Mouse (Mus musculus) adrenal gland, postnatal 36 days (tissue): ENCODE data around the gene Etv6. TPM values are rescaled to one million over a fixed set of nuclear protein-coding genes. Genes with fewer than 3 reads are reported as not detected.
"Not testable (repeated sequence)": the region's sequence is repeated elsewhere in the genome, so short reads cannot be mapped to it uniquely, and the experiment has no call there.

Experiments
- DNase-seq, 2 experiments: peaks; one replicate each; pipeline ENCODE4 v3.0.0; 2021; ENCODE audit warnings: mixed read lengths in 1 of 2
- long read RNA-seq, 2 experiments: library from polyadenylated mRNA; stranded (forward); transcript quantifications; one replicate each; pipeline ENCODE4 v2.0.0; 2021; ENCODE audit warnings: borderline sequencing depth in 2 of 2
- total RNA-seq, 2 experiments: library from RNA; stranded (reverse); gene quantifications; 2 replicates each; pipeline ENCODE4 v1.2.3; 2021

Etv6 gene
- total RNA-seq, result 10 to 100 TPM; 51.3 to 57.6 TPM
- long read RNA-seq, experiment 1, full-length matches to known transcripts, result 9 of 18 reads
- long read RNA-seq, experiment 1, partial matches to known transcripts, result 3 of 18 reads
- long read RNA-seq, experiment 1, other reads (novel, unspliced or antisense), result 6 of 18 reads
- long read RNA-seq, experiment 2, full-length matches to known transcripts, result 2 of 3 reads
- long read RNA-seq, experiment 2, partial matches to known transcripts, result 1 of 3 reads
- long read RNA-seq, experiment 2, other reads (novel, unspliced or antisense), result 0 of 3 reads

GRCm38 (mm10) chr6:134035490-134036405, at the start of gene Etv6:
TSS of gene Etv6 (plus strand) at chr6:134035700.
- peak; percentile 84 to 89 for DNase-seq

- DNase-seq, result peak; percentile 58 to 64
Measured at GRCm38 (mm10) chr6:133986161-133986560, 49.3 kb upstream of the Etv6 start.

- DNase-seq, result no peak
Measured at GRCm38 (mm10) chr6:133987068-133987591, 48.4 kb upstream of the Etv6 start.

GRCm38 (mm10) chr6:133988011-133988410, 47.5 kb upstream of the Etv6 start:
- DNase-seq, result no peak

- no peak for DNase-seq
Measured at GRCm38 (mm10) chr6:133997461-133997860, 38.0 kb upstream of the Etv6 start.

GRCm38 (mm10) chr6:133997935-133998334, 37.6 kb upstream of the Etv6 start:
- peak in 1 of 2 experiments; percentile 8 for DNase-seq

GRCm38 (mm10) chr6:134014488-134015110, 20.9 kb upstream of the Etv6 start:
- not testable (repeated sequence) for DNase-seq

GRCm38 (mm10) chr6:134018807-134019206, 16.7 kb upstream of the Etv6 start:
- DNase-seq, result no peak

GRCm38 (mm10) chr6:134020821-134021220, 14.7 kb upstream of the Etv6 start:
- DNase-seq, result no peak

GRCm38 (mm10) chr6:134026264-134026663, 9.2 kb upstream of the Etv6 start:
- DNase-seq, result no peak

GRCm38 (mm10) chr6:134027022-134027421, 8.5 kb upstream of the Etv6 start:
- DNase-seq, result no peak

- DNase-seq, result no peak
Measured at GRCm38 (mm10) chr6:134032451-134032850, 3.0 kb upstream of the Etv6 start.

GRCm38 (mm10) chr6:134034436-134034835, 1.1 kb upstream of the Etv6 start:
- DNase-seq, result peak in 1 of 2 experiments; percentile 32

- peak; percentile 86 to 89 for DNase-seq
Measured at GRCm38 (mm10) chr6:134034904-134035489, 503 bp upstream of the Etv6 start.

- no peak for DNase-seq
Measured at GRCm38 (mm10) chr6:134036491-134036911, 1.0 kb downstream of the Etv6 start.

GRCm38 (mm10) chr6:134036951-134037431, 1.5 kb downstream of the Etv6 start:
- DNase-seq, result no peak

- DNase-seq, result no peak
Measured at GRCm38 (mm10) chr6:134037960-134038359, 2.5 kb downstream of the Etv6 start.

GRCm38 (mm10) chr6:134038881-134039280, 3.4 kb downstream of the Etv6 start:
- DNase-seq, result peak; percentile 66 to 75

- peak in 1 of 2 experiments; percentile 31 for DNase-seq
Measured at GRCm38 (mm10) chr6:134039351-134039750, 3.9 kb downstream of the Etv6 start.

GRCm38 (mm10) chr6:134040312-134040711, 4.8 kb downstream of the Etv6 start:
- no peak for DNase-seq

GRCm38 (mm10) chr6:134041286-134041685, 5.8 kb downstream of the Etv6 start:
- no peak for DNase-seq

GRCm38 (mm10) chr6:134041916-134042315, 6.4 kb downstream of the Etv6 start:
- DNase-seq, result no peak
